Mouse (Mus musculus): ENCODE data around the gene Rbms1. TPM values are rescaled to one million over a fixed set of nuclear protein-coding genes. Genes with fewer than 3 reads are reported as not detected.

Rbms1 gene
- polyA plus RNA-seq, 1 experiment from 2014 or later = 39.5 TPM

DNA sequence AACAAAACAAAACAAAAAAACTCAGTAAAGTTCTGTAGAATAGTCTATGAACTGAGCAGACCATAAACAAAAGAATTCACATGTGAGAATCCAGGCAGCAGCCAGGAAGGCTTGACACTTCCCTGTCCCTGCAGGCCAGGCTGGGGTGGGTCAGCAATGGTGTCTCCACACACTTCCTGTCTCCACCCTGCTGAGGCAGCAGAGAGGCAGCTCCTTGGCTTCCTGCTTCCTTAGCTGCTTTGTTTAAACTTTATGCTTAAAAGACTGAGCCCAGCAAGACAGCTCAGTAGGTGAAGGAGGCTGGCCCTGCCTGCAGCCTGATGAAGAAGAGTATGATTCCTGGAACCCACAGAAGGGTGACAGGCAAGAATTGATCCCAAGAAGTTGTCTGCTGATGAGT lies 152.4 kb downstream of the Rbms1 start:
- Histone ChIP-seq H3K4me3 (ENCODE audit: low read depth, low read length) (no peak overlapping the region), H3K27me3 (ENCODE audit: control insufficient read depth, insufficient read depth, low read length) (peaks cover 25% of the 10 kb centered on the region; the same call in 1 of the 2 replicates), H3K9ac (ENCODE audit: low read length) (no peak overlapping the region), H3K9me3 (ENCODE audit: control insufficient read depth, low read length) (no peaks in the 10 kb centered on the region), H3K27ac (ENCODE audit: low read depth, low read length) (no peak overlapping the region), H3K36me3 (ENCODE audit: control insufficient read depth, insufficient read depth, low read length) (no peaks in the 10 kb centered on the region), H3K4me1 (replicated peaks; ENCODE audit: control insufficient read depth, insufficient read depth, low read length) (no peaks in the 10 kb centered on the region), H3K4me2 (ENCODE audit: low read depth, low read length, severe bottlenecking) (no peak overlapping the region)
- ATAC-seq (replicated peaks; ENCODE audit: low FRiP score) (no peak), DNase-seq (ENCODE audit: low spot score) (no peak)

DNA sequence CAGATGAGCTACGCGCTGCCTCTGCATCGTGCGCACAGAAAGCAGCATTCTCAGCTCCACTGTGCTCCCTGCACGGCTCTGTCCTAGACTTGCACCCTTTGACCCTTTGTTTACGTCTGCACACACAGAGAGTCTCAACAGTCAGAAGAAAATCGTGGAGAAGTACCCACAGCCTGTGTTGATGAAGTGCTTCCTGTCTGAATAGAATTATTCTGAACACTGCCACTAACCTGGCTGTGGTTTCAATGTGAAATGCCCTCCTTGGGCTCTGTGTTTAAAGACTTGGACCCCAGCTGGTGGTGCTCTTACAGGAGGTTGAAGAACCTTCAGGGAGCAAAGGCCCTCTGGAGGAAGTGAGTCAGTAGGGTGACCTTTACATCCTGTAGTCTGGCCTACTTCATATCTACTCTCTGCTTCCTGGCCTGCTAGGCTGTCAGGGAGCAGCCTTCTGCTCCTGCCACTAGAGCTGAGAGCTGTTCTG lies 153.5 kb downstream of the Rbms1 start:
- Histone ChIP-seq H3K4me3 (ENCODE audit: low read depth, low read length) (no peak overlapping the region), H3K27me3 (ENCODE audit: control insufficient read depth, insufficient read depth, low read length) (peaks cover 37% of the 10 kb centered on the region), H3K9ac (ENCODE audit: low read length) (no peak overlapping the region), H3K9me3 (ENCODE audit: control insufficient read depth, low read length) (no peaks in the 10 kb centered on the region), H3K4me2 (ENCODE audit: low read depth, low read length, severe bottlenecking) (no peak overlapping the region), H3K36me3 (ENCODE audit: control insufficient read depth, insufficient read depth, low read length) (no peaks in the 10 kb centered on the region), H3K27ac (ENCODE audit: low read depth, low read length) (no peak overlapping the region), H3K4me1 (replicated peaks; ENCODE audit: control insufficient read depth, insufficient read depth, low read length) (no peaks in the 10 kb centered on the region)
- ATAC-seq (replicated peaks; ENCODE audit: low FRiP score) = no peak
- DNase-seq (ENCODE audit: low spot score) = no peak
- 69% methylated on average over 7 of the region's 7 CpGs for WGBS

DNA sequence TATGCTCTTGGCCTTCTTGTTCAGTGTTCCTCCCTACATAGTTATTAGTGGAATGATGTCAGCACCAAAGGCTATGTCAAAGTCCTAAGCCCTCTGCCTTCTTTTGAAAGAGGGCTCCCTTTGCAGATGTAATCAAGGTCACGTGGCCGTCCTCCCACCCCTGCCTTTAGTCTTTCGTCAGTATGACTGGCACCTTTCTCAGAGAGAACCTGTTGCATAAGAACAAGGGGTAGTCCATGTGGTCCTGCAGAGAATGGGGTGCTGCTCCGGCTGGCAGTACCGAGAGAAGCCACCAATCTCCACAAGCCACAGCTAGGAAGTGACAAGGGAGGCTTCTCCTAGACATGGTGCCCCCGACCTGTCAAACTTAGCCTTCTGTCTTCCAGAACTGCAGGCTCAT lies 154.2 kb downstream of the Rbms1 start:
- H3K4me3 ChIP-seq (ENCODE audit: low read depth, low read length) = no peak overlapping the region
- H3K9me3 ChIP-seq (ENCODE audit: control insufficient read depth, low read length) = no peaks in the 10 kb centered on the region
- DNase-seq (ENCODE audit: low spot score) (no peak), ATAC-seq (replicated peaks; ENCODE audit: low FRiP score) (no peak)
- no peaks in the 10 kb centered on the region for H3K36me3 ChIP-seq (ENCODE audit: control insufficient read depth, insufficient read depth, low read length)
- no peak overlapping the region for H3K9ac ChIP-seq (ENCODE audit: low read length)
- H3K27me3 ChIP-seq (ENCODE audit: control insufficient read depth, insufficient read depth, low read length) = peaks cover 43% of the 10 kb centered on the region
- no peaks in the 10 kb centered on the region for H3K4me1 ChIP-seq (replicated peaks; ENCODE audit: control insufficient read depth, insufficient read depth, low read length)
- WGBS = 86% methylated on average over 6 of the region's 6 CpGs
- H3K4me2 ChIP-seq (ENCODE audit: low read depth, low read length, severe bottlenecking) = no peak overlapping the region
- no peak overlapping the region for H3K27ac ChIP-seq (ENCODE audit: low read depth, low read length)

DNA sequence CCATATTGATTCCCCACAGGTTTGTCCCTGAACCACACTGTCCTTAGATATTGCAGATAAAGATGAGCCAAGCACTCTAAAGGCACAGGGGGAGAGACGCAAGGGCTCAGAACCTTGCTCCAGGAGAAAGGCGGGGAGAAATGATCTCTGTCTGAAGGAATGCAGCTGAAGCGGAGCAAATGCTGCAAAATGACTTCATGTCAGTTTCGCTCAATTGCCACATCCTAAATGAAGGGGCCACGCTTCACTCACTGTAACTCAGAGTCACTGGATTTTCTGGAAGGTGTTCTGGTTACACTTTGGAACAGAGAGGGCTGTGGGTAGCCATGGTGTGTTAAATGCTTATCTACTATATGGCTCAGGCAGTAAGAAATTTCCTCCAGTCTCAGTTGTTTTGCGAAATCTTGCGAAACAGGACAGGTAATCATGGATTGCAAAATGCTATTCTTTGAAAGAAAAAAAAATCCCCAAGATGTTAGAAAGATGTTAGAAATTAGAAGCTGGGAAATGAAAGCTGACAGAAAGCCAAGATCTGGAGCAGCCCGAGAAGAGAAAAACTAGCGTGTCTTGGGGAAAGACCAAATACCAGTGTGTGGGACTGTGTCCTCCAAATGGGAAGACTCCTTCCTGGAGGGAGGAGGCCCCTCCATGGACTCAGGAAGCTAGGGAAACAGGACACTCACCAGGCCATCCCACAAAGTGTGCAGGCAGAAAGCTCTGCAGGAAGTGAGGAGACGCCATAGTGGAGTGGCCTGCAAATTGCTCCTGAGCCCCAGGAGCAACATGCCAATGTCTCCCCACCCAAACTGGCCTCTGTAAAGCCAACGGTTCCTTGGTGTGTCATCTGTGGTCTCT lies 155.4 kb downstream of the Rbms1 start:
- Histone ChIP-seq H3K36me3 (ENCODE audit: control insufficient read depth, insufficient read depth, low read length) (no peaks in the 10 kb centered on the region), H3K9ac (ENCODE audit: low read length) (no peak overlapping the region), H3K27me3 (ENCODE audit: control insufficient read depth, insufficient read depth, low read length) (peaks cover 55% of the 10 kb centered on the region), H3K27ac (ENCODE audit: low read depth, low read length) (no peak overlapping the region), H3K9me3 (ENCODE audit: control insufficient read depth, low read length) (no peaks in the 10 kb centered on the region), H3K4me3 (ENCODE audit: low read depth, low read length) (no peak overlapping the region), H3K4me2 (ENCODE audit: low read depth, low read length, severe bottlenecking) (no peak overlapping the region), H3K4me1 (replicated peaks; ENCODE audit: control insufficient read depth, insufficient read depth, low read length) (no peaks in the 10 kb centered on the region)
- ATAC-seq (replicated peaks; ENCODE audit: low FRiP score) (no peak), DNase-seq (ENCODE audit: low spot score) (no peak)
- WGBS = 85% methylated on average over 11 of the region's 11 CpGs

DNA sequence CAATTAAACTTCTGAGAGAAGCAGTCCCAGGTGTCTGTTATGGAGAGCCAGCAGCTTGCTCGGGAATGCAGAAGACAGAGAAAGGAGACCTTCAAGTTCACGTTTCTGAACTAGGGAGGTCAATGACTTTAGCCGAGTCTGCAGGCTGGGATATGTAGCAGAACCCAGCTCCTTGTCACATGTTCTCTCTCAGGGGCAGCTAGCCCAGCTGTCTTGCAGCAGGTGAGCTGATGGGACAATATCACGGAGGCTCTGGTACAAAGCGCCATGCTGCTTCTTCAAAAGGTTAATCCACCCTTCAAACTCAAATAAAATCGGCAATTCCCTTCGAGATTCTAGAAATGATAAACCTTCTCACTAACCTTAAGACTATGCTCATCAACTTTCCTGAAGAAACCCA lies 158.2 kb downstream of the Rbms1 start:
- DNase-seq (ENCODE audit: low spot score) = no peak
- Histone ChIP-seq H3K9me3 (ENCODE audit: control insufficient read depth, low read length) (no peaks in the 10 kb centered on the region), H3K4me2 (ENCODE audit: low read depth, low read length, severe bottlenecking) (no peak overlapping the region), H3K27ac (ENCODE audit: low read depth, low read length) (no peak overlapping the region), H3K36me3 (ENCODE audit: control insufficient read depth, insufficient read depth, low read length) (no peaks in the 10 kb centered on the region), H3K9ac (ENCODE audit: low read length) (no peak overlapping the region), H3K4me3 (ENCODE audit: low read depth, low read length) (no peak overlapping the region), H3K4me1 (replicated peaks; ENCODE audit: control insufficient read depth, insufficient read depth, low read length) (peaks cover 5% of the 10 kb centered on the region; the same call in 1 of the 2 replicates), H3K27me3 (ENCODE audit: control insufficient read depth, insufficient read depth, low read length) (peaks cover 76% of the 10 kb centered on the region)
- 76% methylated on average over 7 of the region's 7 CpGs for WGBS
- no peak for ATAC-seq (replicated peaks; ENCODE audit: low FRiP score)

DNA sequence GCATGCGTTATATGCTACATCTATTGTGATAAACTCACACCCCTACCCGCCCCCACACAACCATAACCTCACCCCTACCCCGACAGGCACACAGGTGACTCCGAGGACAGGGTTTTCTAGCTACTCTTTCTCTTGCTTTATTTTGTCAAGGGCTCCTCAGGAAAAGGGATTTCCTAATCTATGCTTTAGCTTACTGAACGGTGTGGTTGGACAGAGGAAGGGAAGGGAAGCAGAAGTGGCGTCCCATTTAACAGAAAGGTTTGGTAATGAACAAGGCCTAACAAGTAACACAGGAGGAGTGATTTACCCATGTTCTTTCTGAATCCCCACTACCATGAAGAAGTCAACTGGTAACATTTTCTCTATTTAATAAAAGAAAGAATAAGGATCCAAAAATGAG lies 159.6 kb downstream of the Rbms1 start:
- Histone ChIP-seq H3K27me3 (ENCODE audit: control insufficient read depth, insufficient read depth, low read length) (peaks cover 88% of the 10 kb centered on the region), H3K27ac (ENCODE audit: low read depth, low read length) (no peak overlapping the region), H3K4me1 (replicated peaks; ENCODE audit: control insufficient read depth, insufficient read depth, low read length) (peaks cover 5% of the 10 kb centered on the region; the same call in 1 of the 2 replicates), H3K9me3 (ENCODE audit: control insufficient read depth, low read length) (no peaks in the 10 kb centered on the region), H3K4me3 (ENCODE audit: low read depth, low read length) (no peak overlapping the region), H3K9ac (ENCODE audit: low read length) (no peak overlapping the region), H3K4me2 (ENCODE audit: low read depth, low read length, severe bottlenecking) (no peak overlapping the region), H3K36me3 (ENCODE audit: control insufficient read depth, insufficient read depth, low read length) (no peaks in the 10 kb centered on the region)
- no peak for ATAC-seq (replicated peaks; ENCODE audit: low FRiP score)
- 90% methylated on average over 6 of the region's 6 CpGs for WGBS
- DNase-seq (ENCODE audit: low spot score) = no peak

DNA sequence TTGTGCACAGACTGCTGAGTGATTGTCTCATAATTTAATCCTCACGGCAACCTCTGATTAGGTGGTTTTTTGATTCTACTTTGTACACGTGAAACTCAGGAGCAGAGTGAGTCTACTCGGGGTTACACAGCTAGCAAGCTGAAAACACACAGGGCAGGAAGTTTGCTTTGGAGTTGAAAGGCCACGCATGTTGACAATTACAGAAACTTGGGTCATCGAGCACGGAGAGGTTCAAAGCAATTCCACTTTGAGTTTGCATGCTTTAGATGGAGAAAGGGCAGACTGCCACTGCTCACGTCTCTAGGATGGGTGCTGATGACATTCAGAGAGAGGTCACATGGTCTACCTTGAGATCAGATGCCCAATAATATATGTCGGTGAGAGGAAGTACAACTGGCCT lies 160.2 kb downstream of the Rbms1 start:
- Histone ChIP-seq H3K4me1 (replicated peaks; ENCODE audit: control insufficient read depth, insufficient read depth, low read length) (peaks cover 5% of the 10 kb centered on the region; the same call in 1 of the 2 replicates), H3K9me3 (ENCODE audit: control insufficient read depth, low read length) (no peaks in the 10 kb centered on the region), H3K36me3 (ENCODE audit: control insufficient read depth, insufficient read depth, low read length) (no peaks in the 10 kb centered on the region), H3K4me3 (ENCODE audit: low read depth, low read length) (no peak overlapping the region), H3K4me2 (ENCODE audit: low read depth, low read length, severe bottlenecking) (no peak overlapping the region), H3K27ac (ENCODE audit: low read depth, low read length) (no peak overlapping the region), H3K9ac (ENCODE audit: low read length) (no peak overlapping the region), H3K27me3 (ENCODE audit: control insufficient read depth, insufficient read depth, low read length) (peaks cover 88% of the 10 kb centered on the region)
- DNase-seq (ENCODE audit: low spot score) (no peak), ATAC-seq (replicated peaks; ENCODE audit: low FRiP score) (no peak)
- 64% methylated on average over 8 of the region's 8 CpGs for WGBS

DNA sequence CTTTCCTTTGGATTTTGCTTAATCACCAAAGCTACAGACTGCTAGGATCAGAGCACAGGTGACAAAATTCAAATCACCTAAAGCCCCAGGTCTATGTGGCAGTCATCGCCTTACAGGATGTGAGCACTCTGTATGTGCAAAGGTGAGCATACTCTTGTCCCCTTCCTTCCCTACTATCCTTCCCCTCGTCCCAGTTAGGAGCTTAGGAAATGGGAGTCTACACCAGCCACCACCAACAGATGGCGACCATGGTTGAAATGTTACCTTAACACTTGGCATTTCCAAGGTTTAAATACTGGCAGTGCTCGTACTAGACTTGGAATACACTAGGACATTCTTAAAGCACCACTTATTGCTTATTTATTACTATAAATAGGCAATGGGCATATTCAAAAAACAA lies 160.8 kb downstream of the Rbms1 start:
- no peaks in the 10 kb centered on the region for H3K9me3 ChIP-seq (ENCODE audit: control insufficient read depth, low read length)
- no peak overlapping the region for H3K4me3 ChIP-seq (ENCODE audit: low read depth, low read length)
- ATAC-seq (replicated peaks; ENCODE audit: low FRiP score) (0 out of 2 replicates have a peak, but pooled peaks have one; percentile 49), DNase-seq (ENCODE audit: low spot score) (no peak)
- H3K9ac ChIP-seq (ENCODE audit: low read length) = no peak overlapping the region
- H3K27ac ChIP-seq (ENCODE audit: low read depth, low read length) = no peak overlapping the region
- WGBS = 17% methylated on average over 4 of the region's 4 CpGs
- no peaks in the 10 kb centered on the region for H3K36me3 ChIP-seq (ENCODE audit: control insufficient read depth, insufficient read depth, low read length)
- peaks cover 9% of the 10 kb centered on the region; the same call in 1 of the 2 replicates for H3K4me1 ChIP-seq (replicated peaks; ENCODE audit: control insufficient read depth, insufficient read depth, low read length)
- peaks cover 84% of the 10 kb centered on the region for H3K27me3 ChIP-seq (ENCODE audit: control insufficient read depth, insufficient read depth, low read length)
- no peak overlapping the region for H3K4me2 ChIP-seq (ENCODE audit: low read depth, low read length, severe bottlenecking)

Data from forebrain, embryonic 11.5 days (tissue).